Mouse (Mus musculus) ES-Bruce4 (cell line): Measurements from ENCODE around the gene Fam181b. TPM values are rescaled to one million over a fixed set of nuclear protein-coding genes. Genes with fewer than 3 reads are reported as not detected.
A peak's percentile ranks its signal among the peaks of the same experiment; 100 is the strongest.

Experiments
- H3K27ac ChIP-seq: 2 replicates; pipeline ENCODE4 v1.5.1; 2012; ENCODE audit warnings: low read length, inconsistent platforms; ENCODE audit not compliant: insufficient read depth
- H3K27me3 ChIP-seq: 2 replicates; pipeline ENCODE4 v1.6.1; 2012; ENCODE audit warnings: mild to moderate bottlenecking, low read length, inconsistent platforms; ENCODE audit not compliant: control insufficient read depth, poor library complexity, insufficient read depth, severe bottlenecking
- H3K36me3 ChIP-seq: 2 replicates; pipeline ENCODE4 v1.6.1; 2012; ENCODE audit warnings: inconsistent platforms, mild to moderate bottlenecking, low read length, moderate library complexity; ENCODE audit not compliant: control insufficient read depth, poor library complexity, insufficient read depth, severe bottlenecking
- H3K4me1 ChIP-seq: one replicate; pipeline ENCODE4 v1.8.1; 2011; ENCODE audit warnings: low read length; ENCODE audit not compliant: control insufficient read depth, insufficient read depth
- H3K4me3 ChIP-seq: 2 replicates; pipeline ENCODE4 v1.5.1; 2011; ENCODE audit warnings: low read depth, mild to moderate bottlenecking, low read length
- H3K9ac ChIP-seq: 2 replicates; pipeline ENCODE4 v1.6.1; 2012; ENCODE audit warnings: low read depth, mild to moderate bottlenecking, inconsistent platforms; ENCODE audit not compliant: poor library complexity, severe bottlenecking
- H3K9me3 ChIP-seq: replicated peaks from 2 replicates; pipeline ENCODE4 v1.6.1; 2012; ENCODE audit warnings: mild to moderate bottlenecking, low read length, inconsistent platforms; ENCODE audit not compliant: control insufficient read depth, poor library complexity, insufficient read depth, severe bottlenecking
- CTCF ChIP-seq: IDR thresholded peaks from one replicate; pipeline ENCODE4 v1.8.1; 2011; ENCODE audit warnings: low read depth, low read length
- EP300 ChIP-seq: IDR thresholded peaks from 2 replicates; pipeline ENCODE4 v1.6.1; 2011; ENCODE audit warnings: low read depth, low read length; ENCODE audit not compliant: insufficient read depth
- POLR2A ChIP-seq: IDR thresholded peaks from one replicate; pipeline ENCODE4 v1.8.1; 2011; ENCODE audit warnings: low read length; ENCODE audit not compliant: insufficient read depth
- polyA plus RNA-seq: library from polyadenylated mRNA; stranded (reverse); fragments of >200 nt; gene quantifications from 2 replicates; pipeline ENCODE4 v1.2.4, GENCODE M21; 2011; ENCODE audit warnings: low read depth; ENCODE audit not compliant: missing spikeins, insufficient read depth, insufficient read length

Fam181b gene
- polyA plus RNA-seq, 1 experiment, result 0.70 TPM

- Histone ChIP-seq H3K36me3 (no peaks in the 10 kb centered on the region), H3K9me3 (no peaks in the 10 kb centered on the region), H3K9ac (no peak overlapping the region), H3K27ac (no peak overlapping the region), H3K4me3 (no peak overlapping the region), H3K4me1 (no peaks in the 10 kb centered on the region), H3K27me3 (no peaks in the 10 kb centered on the region)
- no peak for TF ChIP-seq POLR2A
- no peak for TF ChIP-seq CTCF
- TF ChIP-seq EP300, result no peak
Observed at GRCm38 (mm10) chr7:93111056-93111455, 31.4 kb downstream of the Fam181b start.

- Histone ChIP-seq H3K27me3 (no peaks in the 10 kb centered on the region), H3K4me1 (no peaks in the 10 kb centered on the region), H3K27ac (no peak overlapping the region), H3K4me3 (no peak overlapping the region), H3K9me3 (no peaks in the 10 kb centered on the region), H3K9ac (no peak overlapping the region), H3K36me3 (no peaks in the 10 kb centered on the region)
- no peak for TF ChIP-seq POLR2A
- no peak for TF ChIP-seq CTCF
- no peak for TF ChIP-seq EP300
Observed at GRCm38 (mm10) chr7:93117561-93117960, 37.9 kb downstream of the Fam181b start.

- H3K4me1 ChIP-seq, result no peaks in the 10 kb centered on the region
- no peaks in the 10 kb centered on the region for H3K27me3 ChIP-seq
- H3K9ac ChIP-seq, result no peak overlapping the region
- H3K27ac ChIP-seq, result no peak overlapping the region
- H3K4me3 ChIP-seq, result no peak overlapping the region
- TF ChIP-seq POLR2A (no peak), EP300 (no peak), CTCF (peak; percentile 16)
- no peaks in the 10 kb centered on the region for H3K36me3 ChIP-seq
- no peaks in the 10 kb centered on the region for H3K9me3 ChIP-seq
Observed at GRCm38 (mm10) chr7:93123936-93124335, 44.3 kb downstream of the Fam181b start.

Other genes with a start within 250 kb of the Fam181b start
- 64.5 and 69.3 TPM in 2 replicates for gene Ddias, start 205.6 kb upstream of the Fam181b start, polyA plus RNA-seq
- 38.8 and 40.5 TPM in 2 replicates for gene Prcp, start 205.4 kb upstream of the Fam181b start, polyA plus RNA-seq